Mouse (Mus musculus) MEL (cell line): ENCODE measurements around the gene Edrf1. TPM values are rescaled to one million over a fixed set of nuclear protein-coding genes. Genes with fewer than 3 reads are reported as not detected.

Experiments
- DNase-seq: peaks from one replicate; pipeline ENCODE4 v3.0.0; 2011; ENCODE audit warnings: low read depth, low spot score
- H3K27ac ChIP-seq: 2 replicates; pipeline ENCODE4 v1.5.1; 2012; ENCODE audit warnings: low read depth, mild to moderate bottlenecking, control low read depth, low read length, moderate library complexity; ENCODE audit not compliant: control insufficient read depth
- H3K27me3 ChIP-seq, 2 experiments: fragments of 150-350 bp in 1 of 2; sonication (generic) in 1 of 2; 2 replicates each; pipeline ENCODE4 v1.6.1; 2012; ENCODE audit warnings: low read length in 2 of 2, mild to moderate bottlenecking in 2 of 2, improper control_type of control experiment in 1 of 2, moderate library complexity in 1 of 2; ENCODE audit not compliant: insufficient read depth in 2 of 2, control insufficient read depth in 1 of 2
- H3K36me3 ChIP-seq, 2 experiments: 2 replicates each; pipeline ENCODE4 v1.6.1; 2012 to 2014; ENCODE audit warnings: low read length in 2 of 2, improper control_type of control experiment in 1 of 2, inconsistent platforms in 1 of 2, mild to moderate bottlenecking in 1 of 2; ENCODE audit not compliant: insufficient read depth in 2 of 2, control insufficient read depth in 1 of 2
- H3K4me1 ChIP-seq, 2 experiments: fragments of 150-350 bp in 1 of 2; sonication (generic) in 1 of 2; 2 replicates each; pipeline ENCODE4 v1.6.1; 2012; ENCODE audit warnings: low read length in 2 of 2, improper control_type of control experiment in 1 of 2, mild to moderate bottlenecking in 1 of 2; ENCODE audit not compliant: insufficient read depth in 2 of 2, control insufficient read depth in 1 of 2
- H3K4me3 ChIP-seq, 2 experiments: fragments of 150-350 bp in 1 of 2; sonication (generic) in 1 of 2; 2 replicates each; pipeline ENCODE4 v1.5.1; 2012; ENCODE audit warnings: low read depth in 2 of 2, low read length in 2 of 2, mild to moderate bottlenecking in 2 of 2, moderate library complexity in 2 of 2, control low read depth in 1 of 2, improper control_type of control experiment in 1 of 2; ENCODE audit not compliant: control insufficient read depth in 1 of 2, insufficient read depth in 1 of 2
- H3K79me2 ChIP-seq: 2 replicates; pipeline ENCODE4 v1.6.1; 2012; ENCODE audit warnings: mild to moderate bottlenecking, low read length, moderate library complexity; ENCODE audit not compliant: control insufficient read depth, poor library complexity, insufficient read depth
- H3K9ac ChIP-seq: 2 replicates; pipeline ENCODE4 v1.6.1; 2012; ENCODE audit warnings: low read depth, mild to moderate bottlenecking, control low read depth, low read length, moderate library complexity; ENCODE audit not compliant: control insufficient read depth, poor library complexity, severe bottlenecking
- H3K9me3 ChIP-seq: fragments of 150-350 bp; sonication (generic); replicated peaks from 2 replicates; pipeline ENCODE4 v1.6.1; 2012; ENCODE audit warnings: mild to moderate bottlenecking, low read length, improper control_type of control experiment, moderate library complexity; ENCODE audit not compliant: insufficient read depth
- BHLHE40 ChIP-seq: IDR thresholded peaks from 2 replicates; pipeline ENCODE4 v1.6.1; 2012; ENCODE audit warnings: low read depth, mild to moderate bottlenecking, inconsistent platforms, low read length, improper control_type of control experiment, borderline replicate concordance
- CHD1 ChIP-seq: IDR thresholded peaks from 2 replicates; pipeline ENCODE4 v1.6.1; 2012; ENCODE audit warnings: low read depth, mild to moderate bottlenecking, inconsistent platforms, low read length, improper control_type of control experiment
- CHD2 ChIP-seq: IDR thresholded peaks from 2 replicates; pipeline ENCODE4 v1.6.1; 2011; ENCODE audit warnings: low read length, improper control_type of control experiment
- CTCF ChIP-seq, 3 experiments: IDR thresholded peaks in 2 of 3; conservative IDR thresholded peaks in 1 of 3; 2 replicates each; pipeline ENCODE4 v1.5.1; 2011 to 2012; ENCODE audit warnings: low read length in 3 of 3, low read depth in 2 of 3, mild to moderate bottlenecking in 2 of 3, improper control_type of control experiment in 1 of 3, inconsistent platforms in 1 of 3, mixed read lengths in 1 of 3, moderate library complexity in 1 of 3; ENCODE audit not compliant: control insufficient read depth in 1 of 3, insufficient read depth in 1 of 3, poor library complexity in 1 of 3, severe bottlenecking in 1 of 3
- EP300 ChIP-seq, 2 experiments: IDR thresholded peaks; 2 replicates each; pipeline ENCODE4 v1.6.1; 2011; ENCODE audit warnings: improper control_type of control experiment in 2 of 2, low read length in 2 of 2, low read depth in 1 of 2, mild to moderate bottlenecking in 1 of 2
- ETS1 ChIP-seq: IDR thresholded peaks from 2 replicates; pipeline ENCODE4 v1.6.1; 2012; ENCODE audit warnings: low read depth, mild to moderate bottlenecking, inconsistent platforms, low read length, improper control_type of control experiment, moderate library complexity
- HCFC1 ChIP-seq: IDR thresholded peaks from 2 replicates; pipeline ENCODE4 v1.6.1; 2012; ENCODE audit warnings: low read depth, mild to moderate bottlenecking, inconsistent platforms, low read length, improper control_type of control experiment, moderate library complexity
- JUND ChIP-seq: IDR thresholded peaks from 2 replicates; pipeline ENCODE4 v1.6.1; 2011; ENCODE audit warnings: low read depth, mild to moderate bottlenecking, improper control_type of control experiment, low read length
- MAFK ChIP-seq: IDR thresholded peaks from 2 replicates; pipeline ENCODE4 v1.6.1; 2011; ENCODE audit warnings: low read depth, mild to moderate bottlenecking, low read length, improper control_type of control experiment, borderline replicate concordance
- MAX ChIP-seq: IDR thresholded peaks from 2 replicates; pipeline ENCODE4 v1.6.1; 2011; ENCODE audit warnings: low read length, improper control_type of control experiment
- MAZ ChIP-seq: IDR thresholded peaks from 2 replicates; pipeline ENCODE4 v1.6.1; 2012; ENCODE audit warnings: low read depth, mild to moderate bottlenecking, inconsistent platforms, low read length, improper control_type of control experiment
- MYC ChIP-seq: IDR thresholded peaks from 2 replicates; pipeline ENCODE4 v1.6.1; 2011; ENCODE audit warnings: low read depth, mild to moderate bottlenecking, low read length, improper control_type of control experiment, moderate library complexity
- RAD21 ChIP-seq: IDR thresholded peaks from 2 replicates; pipeline ENCODE4 v1.6.1; 2011; ENCODE audit warnings: mild to moderate bottlenecking, low read depth, low read length, improper control_type of control experiment
- SIN3A ChIP-seq: IDR thresholded peaks from 2 replicates; pipeline ENCODE4 v1.6.1; 2012; ENCODE audit warnings: low read length, improper control_type of control experiment, inconsistent platforms
- SMC3 ChIP-seq: IDR thresholded peaks from 2 replicates; pipeline ENCODE4 v1.6.1; 2011; ENCODE audit warnings: low read depth, low read length, improper control_type of control experiment
- TAL1 ChIP-seq: IDR thresholded peaks from 2 replicates; pipeline ENCODE4 v1.6.1; 2012; ENCODE audit warnings: mild to moderate bottlenecking, inconsistent platforms, low read length, moderate library complexity, mixed read lengths
- USF1 ChIP-seq: IDR thresholded peaks from 2 replicates; pipeline ENCODE4 v1.6.1; 2014; ENCODE audit warnings: low read depth, mild to moderate bottlenecking, inconsistent platforms, low read length, improper control_type of control experiment, moderate library complexity
- polyA plus RNA-seq, 2 experiments: library from polyadenylated mRNA; stranded (reverse) in 1 of 2; unstranded in 1 of 2; fragments of >175 nt in 1 of 2; fragments of >200 nt in 1 of 2; gene quantifications; 2 replicates each; pipeline versions ENCODE4 v1.2.1 to v1.2.4; 2012; ENCODE audit warnings: low replicate concordance in 2 of 2, low read depth in 1 of 2; ENCODE audit not compliant: insufficient read length in 2 of 2, insufficient read depth in 1 of 2, missing spikeins in 1 of 2
- total RNA-seq: library from RNA; depleted of rRNA; stranded (reverse); fragments of 300-350 nt; gene quantifications from 2 replicates; pipeline ENCODE4 v1.2.3, GENCODE M21; 2012

Gene Edrf1
- total and polyA plus RNA-seq, 3 experiments = 17.8 to 104 (median 28.1) TPM

GRCm38 (mm10) chr7:133669946-133670345, 32.6 kb downstream of the Edrf1 start:
- H3K4me1 ChIP-seq = no peaks in the 10 kb centered on the region; a peak in 1 of 4 replicates
- peaks cover 2 to 16% of the 10 kb centered on the region in 2 experiments; a peak in 3 of 4 replicates for H3K36me3 ChIP-seq
- no peaks in the 10 kb centered on the region for H3K9me3 ChIP-seq
- H3K9ac ChIP-seq = no peak overlapping the region
- no peaks in the 10 kb centered on the region for H3K27me3 ChIP-seq
- DNase-seq = no peak
- H3K79me2 ChIP-seq = no peaks in the 10 kb centered on the region
- TF ChIP-seq USF1 (no peak), CHD2 (no peak), BHLHE40 (no peak), MAFK (peak; percentile 64), RAD21 (no peak), MAZ (no peak), TAL1 (no peak)
- TF ChIP-seq, all 39 proteins: peak for 1
- no peak overlapping the region for H3K4me3 ChIP-seq
- no peak overlapping the region for H3K27ac ChIP-seq

GRCm38 (mm10) chr7:133670846-133671245, 33.5 kb downstream of the Edrf1 start:
- Histone ChIP-seq H3K4me3 (no peak overlapping the region), H3K27me3 (no peaks in the 10 kb centered on the region), H3K36me3 (peaks cover 2 to 16% of the 10 kb centered on the region in 2 experiments; a peak in 3 of 4 replicates)

GRCm38 (mm10) chr7:133676002-133676401, 38.7 kb downstream of the Edrf1 start:
- no peak overlapping the region for H3K9ac ChIP-seq

More at GRCm38 (mm10) chr7:133670846-133671245, 33.5 kb downstream of the Edrf1 start:
- Histone ChIP-seq H3K27ac (no peak overlapping the region), H3K79me2 (no peaks in the 10 kb centered on the region), H3K4me1 (no peaks in the 10 kb centered on the region; a peak in 1 of 4 replicates), H3K9me3 (no peaks in the 10 kb centered on the region), H3K9ac (no peak overlapping the region)
- TF ChIP-seq JUND = no peak
- TF ChIP-seq EP300 (IDR thresholded peaks at IDR 0.05; ENCODE audit: low read depth in 1 of 2, low read length in 2 of 2) = no peak
- no peak for TF ChIP-seq SIN3A
- TF ChIP-seq CHD1 = no peak
- no peak for TF ChIP-seq CHD2
- DNase-seq = peak; percentile 9

More at GRCm38 (mm10) chr7:133676002-133676401, 38.7 kb downstream of the Edrf1 start:
- H3K36me3 ChIP-seq = no peaks in the 10 kb centered on the region; a peak in 1 of 4 replicates
- H3K27me3 ChIP-seq = no peaks in the 10 kb centered on the region
- TF ChIP-seq ETS1 (no peak), CTCF (IDR thresholded peaks at IDR 0.05 in 2 of 3, conservative IDR thresholded peaks at IDR 0.05 in 1 of 3; ENCODE audit: control insufficient read depth in 1 of 3, insufficient read depth in 1 of 3, low read depth in 2 of 3, low read length in 3 of 3, poor library complexity in 1 of 3, severe bottlenecking in 1 of 3) (peak; percentile 30 to 59 (median 34)), JUND (no peak), RAD21 (peak; percentile 7), MYC (peak; percentile 89), USF1 (peak; percentile 83), HCFC1 (no peak), MAX (peak; percentile 74), SMC3 (no peak)
- no peak overlapping the region for H3K27ac ChIP-seq
- no peak overlapping the region for H3K4me3 ChIP-seq
- DNase-seq = peak; percentile 53
- H3K9me3 ChIP-seq = no peaks in the 10 kb centered on the region
- no peaks in the 10 kb centered on the region for H3K4me1 ChIP-seq
- H3K79me2 ChIP-seq = no peaks in the 10 kb centered on the region
